Mouse (Mus musculus) MEL (cell line): ENCODE measurements around the gene Dtx3l. TPM values are rescaled to one million over a fixed set of nuclear protein-coding genes. Genes with fewer than 3 reads are reported as not detected.

Experiments used
- DNase-seq: peaks from one replicate; pipeline ENCODE4 v3.0.0; 2011; ENCODE audit warnings: low read depth, low spot score
- H3K27ac ChIP-seq: 2 replicates; pipeline ENCODE4 v1.5.1; 2012; ENCODE audit warnings: low read depth, mild to moderate bottlenecking, control low read depth, low read length, moderate library complexity; ENCODE audit not compliant: control insufficient read depth
- H3K27me3 ChIP-seq, 2 experiments: fragments of 150-350 bp in 1 of 2; sonication (generic) in 1 of 2; 2 replicates each; pipeline ENCODE4 v1.6.1; 2012; ENCODE audit warnings: low read length in 2 of 2, mild to moderate bottlenecking in 2 of 2, improper control_type of control experiment in 1 of 2, moderate library complexity in 1 of 2; ENCODE audit not compliant: insufficient read depth in 2 of 2, control insufficient read depth in 1 of 2
- H3K36me3 ChIP-seq, 2 experiments: 2 replicates each; pipeline ENCODE4 v1.6.1; 2012 to 2014; ENCODE audit warnings: low read length in 2 of 2, improper control_type of control experiment in 1 of 2, inconsistent platforms in 1 of 2, mild to moderate bottlenecking in 1 of 2; ENCODE audit not compliant: insufficient read depth in 2 of 2, control insufficient read depth in 1 of 2
- H3K4me1 ChIP-seq, 2 experiments: fragments of 150-350 bp in 1 of 2; sonication (generic) in 1 of 2; 2 replicates each; pipeline ENCODE4 v1.6.1; 2012; ENCODE audit warnings: low read length in 2 of 2, improper control_type of control experiment in 1 of 2, mild to moderate bottlenecking in 1 of 2; ENCODE audit not compliant: insufficient read depth in 2 of 2, control insufficient read depth in 1 of 2
- H3K4me3 ChIP-seq, 2 experiments: fragments of 150-350 bp in 1 of 2; sonication (generic) in 1 of 2; 2 replicates each; pipeline ENCODE4 v1.5.1; 2012; ENCODE audit warnings: low read depth in 2 of 2, low read length in 2 of 2, mild to moderate bottlenecking in 2 of 2, moderate library complexity in 2 of 2, control low read depth in 1 of 2, improper control_type of control experiment in 1 of 2; ENCODE audit not compliant: control insufficient read depth in 1 of 2, insufficient read depth in 1 of 2
- H3K79me2 ChIP-seq: 2 replicates; pipeline ENCODE4 v1.6.1; 2012; ENCODE audit warnings: mild to moderate bottlenecking, low read length, moderate library complexity; ENCODE audit not compliant: control insufficient read depth, poor library complexity, insufficient read depth
- H3K9ac ChIP-seq: 2 replicates; pipeline ENCODE4 v1.6.1; 2012; ENCODE audit warnings: low read depth, mild to moderate bottlenecking, control low read depth, low read length, moderate library complexity; ENCODE audit not compliant: control insufficient read depth, poor library complexity, severe bottlenecking
- H3K9me3 ChIP-seq: fragments of 150-350 bp; sonication (generic); replicated peaks from 2 replicates; pipeline ENCODE4 v1.6.1; 2012; ENCODE audit warnings: mild to moderate bottlenecking, low read length, improper control_type of control experiment, moderate library complexity; ENCODE audit not compliant: insufficient read depth
- CHD1 ChIP-seq: IDR thresholded peaks from 2 replicates; pipeline ENCODE4 v1.6.1; 2012; ENCODE audit warnings: low read depth, mild to moderate bottlenecking, inconsistent platforms, low read length, improper control_type of control experiment
- CTCF ChIP-seq, 3 experiments: IDR thresholded peaks in 2 of 3; conservative IDR thresholded peaks in 1 of 3; 2 replicates each; pipeline ENCODE4 v1.5.1; 2011 to 2012; ENCODE audit warnings: low read length in 3 of 3, low read depth in 2 of 3, mild to moderate bottlenecking in 2 of 3, improper control_type of control experiment in 1 of 3, inconsistent platforms in 1 of 3, mixed read lengths in 1 of 3, moderate library complexity in 1 of 3; ENCODE audit not compliant: control insufficient read depth in 1 of 3, insufficient read depth in 1 of 3, poor library complexity in 1 of 3, severe bottlenecking in 1 of 3
- ELF1 ChIP-seq: IDR thresholded peaks from 2 replicates; pipeline ENCODE4 v1.6.1; 2014; ENCODE audit warnings: low read depth, mild to moderate bottlenecking, inconsistent platforms, low read length, improper control_type of control experiment, moderate library complexity
- ETS1 ChIP-seq: IDR thresholded peaks from 2 replicates; pipeline ENCODE4 v1.6.1; 2012; ENCODE audit warnings: low read depth, mild to moderate bottlenecking, inconsistent platforms, low read length, improper control_type of control experiment, moderate library complexity
- GABPA ChIP-seq: IDR thresholded peaks from 2 replicates; pipeline ENCODE4 v1.6.1; 2012; ENCODE audit warnings: low read depth, mild to moderate bottlenecking, inconsistent platforms, low read length, improper control_type of control experiment, moderate library complexity
- GATA1 ChIP-seq: IDR thresholded peaks from 2 replicates; pipeline ENCODE4 v1.6.1; 2011; ENCODE audit warnings: low read depth, low read length, improper control_type of control experiment
- JUND ChIP-seq: IDR thresholded peaks from 2 replicates; pipeline ENCODE4 v1.6.1; 2011; ENCODE audit warnings: low read depth, mild to moderate bottlenecking, improper control_type of control experiment, low read length
- KAT2A ChIP-seq: conservative IDR thresholded peaks from 2 replicates; pipeline ENCODE4 v1.6.1; 2012; ENCODE audit warnings: low read depth, low read length, improper control_type of control experiment, inconsistent platforms
- MAFK ChIP-seq: IDR thresholded peaks from 2 replicates; pipeline ENCODE4 v1.6.1; 2011; ENCODE audit warnings: low read depth, mild to moderate bottlenecking, low read length, improper control_type of control experiment, borderline replicate concordance
- MAZ ChIP-seq: IDR thresholded peaks from 2 replicates; pipeline ENCODE4 v1.6.1; 2012; ENCODE audit warnings: low read depth, mild to moderate bottlenecking, inconsistent platforms, low read length, improper control_type of control experiment
- MYB ChIP-seq: IDR thresholded peaks from 2 replicates; pipeline ENCODE4 v1.6.1; 2011; ENCODE audit warnings: mild to moderate bottlenecking, low read depth, low read length, improper control_type of control experiment
- NELFE ChIP-seq: IDR thresholded peaks from 2 replicates; pipeline ENCODE4 v1.6.1; 2011; ENCODE audit warnings: low read depth, low read length, improper control_type of control experiment
- POLR2A ChIP-seq, 2 experiments: IDR thresholded peaks; 2 replicates each; pipeline ENCODE4 v1.6.1; 2011 to 2012; ENCODE audit warnings: low read length in 2 of 2, mild to moderate bottlenecking in 2 of 2, control low read depth in 1 of 2, improper control_type of control experiment in 1 of 2, low read depth in 1 of 2, moderate library complexity in 1 of 2; ENCODE audit not compliant: control insufficient read depth in 1 of 2, insufficient read depth in 1 of 2, poor library complexity in 1 of 2
- POLR2AphosphoS2 ChIP-seq: IDR thresholded peaks from 2 replicates; pipeline ENCODE4 v1.6.1; 2011; ENCODE audit warnings: low read length, improper control_type of control experiment
- RAD21 ChIP-seq: IDR thresholded peaks from 2 replicates; pipeline ENCODE4 v1.6.1; 2011; ENCODE audit warnings: mild to moderate bottlenecking, low read depth, low read length, improper control_type of control experiment
- RCOR1 ChIP-seq: IDR thresholded peaks from 2 replicates; pipeline ENCODE4 v1.6.1; 2012; ENCODE audit warnings: low read depth, mild to moderate bottlenecking, inconsistent platforms, low read length, improper control_type of control experiment
- SMC3 ChIP-seq: IDR thresholded peaks from 2 replicates; pipeline ENCODE4 v1.6.1; 2011; ENCODE audit warnings: low read depth, low read length, improper control_type of control experiment
- TBP ChIP-seq: IDR thresholded peaks from 2 replicates; pipeline ENCODE4 v1.8.0; 2011; ENCODE audit warnings: low read depth, low read length, improper control_type of control experiment
- TCF12 ChIP-seq: IDR thresholded peaks from 2 replicates; pipeline ENCODE4 v1.6.1; 2014; ENCODE audit warnings: low read depth, mild to moderate bottlenecking, inconsistent platforms, low read length, improper control_type of control experiment, moderate library complexity
- ZC3H11A ChIP-seq: IDR thresholded peaks from 2 replicates; pipeline ENCODE4 v1.6.1; 2012; ENCODE audit warnings: low read depth, mild to moderate bottlenecking, inconsistent platforms, low read length, improper control_type of control experiment
- ZKSCAN1 ChIP-seq: IDR thresholded peaks from 2 replicates; pipeline ENCODE4 v1.6.1; 2012; ENCODE audit warnings: low read depth, mild to moderate bottlenecking, inconsistent platforms, low read length, improper control_type of control experiment, moderate library complexity
- polyA plus RNA-seq, 2 experiments: library from polyadenylated mRNA; stranded (reverse) in 1 of 2; unstranded in 1 of 2; fragments of >175 nt in 1 of 2; fragments of >200 nt in 1 of 2; gene quantifications; 2 replicates each; pipeline versions ENCODE4 v1.2.1 to v1.2.4; 2012; ENCODE audit warnings: low replicate concordance in 2 of 2, low read depth in 1 of 2; ENCODE audit not compliant: insufficient read length in 2 of 2, insufficient read depth in 1 of 2, missing spikeins in 1 of 2
- total RNA-seq: library from RNA; depleted of rRNA; stranded (reverse); fragments of 300-350 nt; gene quantifications from 2 replicates; pipeline ENCODE4 v1.2.3, GENCODE M21; 2012

The Dtx3l gene
- total and polyA plus RNA-seq, 3 experiments = 3.9 to 6.0 TPM; not detected in 1

DNA sequence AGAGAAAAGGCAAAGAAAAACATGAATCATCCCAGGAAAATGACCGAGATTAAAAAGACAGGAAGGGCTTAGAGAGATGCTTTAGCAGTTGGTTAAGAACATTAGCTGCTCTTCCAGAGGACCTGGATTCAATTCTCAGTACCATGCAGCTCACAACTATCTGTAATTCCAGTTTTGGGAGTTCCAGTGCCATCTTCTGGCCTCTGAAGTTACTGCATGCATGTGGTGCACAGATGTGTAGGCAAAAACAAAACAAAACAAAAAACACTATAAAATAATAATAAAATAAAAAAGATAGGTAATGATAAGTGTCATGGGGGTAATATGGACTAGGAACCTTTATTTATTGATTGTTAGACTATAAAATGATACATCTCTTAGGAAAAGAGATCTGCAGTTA lies 25.4 kb downstream of the Dtx3l start:
- TF ChIP-seq NELFE (no peak), POLR2A (IDR thresholded peaks at IDR 0.05; ENCODE audit: control insufficient read depth in 1 of 2, insufficient read depth in 1 of 2, low read depth in 1 of 2, low read length in 2 of 2, poor library complexity in 1 of 2) (no peak), TBP (no peak), JUND (no peak), ZC3H11A (peak; percentile 57), SMC3 (peak; percentile 78), GATA1 (no peak), CHD1 (no peak), CTCF (IDR thresholded peaks at IDR 0.05 in 2 of 3, conservative IDR thresholded peaks at IDR 0.05 in 1 of 3; ENCODE audit: control insufficient read depth in 1 of 3, insufficient read depth in 1 of 3, low read depth in 2 of 3, low read length in 3 of 3, poor library complexity in 1 of 3, severe bottlenecking in 1 of 3) (peak; percentile 46 to 78 (median 60)), RCOR1 (no peak), RAD21 (peak; percentile 81), ZKSCAN1 (peak; percentile 52; the same call in 1 of the 2 replicates), MYB (no peak), GABPA (no peak), POLR2AphosphoS2 (no peak), ELF1 (no peak)
- Histone ChIP-seq H3K27ac (no peak overlapping the region), H3K36me3 (no peaks in the 10 kb centered on the region; a peak in 1 of 4 replicates), H3K79me2 (no peaks in the 10 kb centered on the region), H3K9ac (no peak overlapping the region), H3K4me3 (no peak overlapping the region), H3K9me3 (no peaks in the 10 kb centered on the region), H3K27me3 (no peaks in the 10 kb centered on the region), H3K4me1 (0 out of 4 replicates have a peak, but pooled peaks cover 0 to 2% of the 10 kb centered on the region in 2 experiments)
- DNase-seq = peak; percentile 72

DNA sequence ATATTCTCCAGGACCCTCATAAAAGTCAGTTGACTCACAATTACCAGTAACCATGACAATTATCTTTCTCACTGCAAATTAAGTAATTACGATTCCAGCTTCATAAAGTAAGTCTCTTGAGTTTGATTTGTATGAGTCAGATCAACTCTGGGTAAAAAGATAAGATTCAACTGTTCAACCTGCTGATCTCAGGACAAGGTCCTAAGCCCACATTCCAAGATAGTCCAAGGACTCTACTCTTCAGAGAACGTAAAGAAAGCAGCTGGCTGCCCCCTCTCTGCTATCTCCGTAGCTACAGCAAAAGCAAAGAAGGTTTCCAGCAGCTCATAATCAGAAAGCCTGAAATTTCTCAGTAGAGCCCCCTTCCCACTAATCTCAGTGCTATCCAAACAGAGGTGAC lies 27.5 kb downstream of the Dtx3l start:
- DNase-seq = no peak
- H3K9me3 ChIP-seq = no peaks in the 10 kb centered on the region
- no peak overlapping the region for H3K27ac ChIP-seq
- TF ChIP-seq MAZ (no peak), NELFE (no peak), MAFK (no peak), ETS1 (no peak), GATA1 (0 out of 2 replicates have a peak, but pooled peaks have one; percentile 11), TCF12 (no peak), POLR2AphosphoS2 (no peak), SMC3 (no peak), KAT2A (no peak)
- H3K27me3 ChIP-seq = no peaks in the 10 kb centered on the region
- H3K79me2 ChIP-seq = no peaks in the 10 kb centered on the region
- H3K9ac ChIP-seq = no peak overlapping the region
- H3K4me1 ChIP-seq = peaks cover 0 to 10% of the 10 kb centered on the region in 2 experiments; a peak in 2 of 4 replicates
- H3K4me3 ChIP-seq = no peak overlapping the region
- H3K36me3 ChIP-seq = peaks cover 0 to 10% of the 10 kb centered on the region in 2 experiments; a peak in 2 of 4 replicates
